Mouse (Mus musculus): ENCODE data around the gene Stard13.

GRCm38 (mm10) chr5:151110461-151110908 is 123.2 kb downstream of the Stard13 start:
- TF ChIP-seq CTCF (IDR thresholded peaks at IDR 0.05 in 2 of 3, conservative IDR thresholded peaks at IDR 0.05 in 1 of 3; ENCODE audit: control insufficient read depth in 1 of 3, insufficient read depth in 1 of 3, low read depth in 2 of 3, low read length in 3 of 3, poor library complexity in 1 of 3, severe bottlenecking in 1 of 3) = no peak
- TF ChIP-seq EP300 (IDR thresholded peaks at IDR 0.05; ENCODE audit: low read depth in 1 of 2, low read length in 2 of 2) = no peak
- TF ChIP-seq E2F4 (IDR thresholded peaks at IDR 0.05; ENCODE audit: borderline replicate concordance, low read depth, low read length) = no peak
- TF ChIP-seq USF1 (IDR thresholded peaks at IDR 0.05; ENCODE audit: low read depth, low read length) = no peak
- TF ChIP-seq TBP (IDR thresholded peaks at IDR 0.05; ENCODE audit: low read depth, low read length) = no peak
- no peak for TF ChIP-seq KAT2A (conservative IDR thresholded peaks at IDR 0.05; ENCODE audit: low read depth, low read length)
- no peak for TF ChIP-seq JUND (IDR thresholded peaks at IDR 0.05; ENCODE audit: low read depth, low read length)
- TF ChIP-seq POLR2A (IDR thresholded peaks at IDR 0.05; ENCODE audit: control insufficient read depth in 1 of 2, insufficient read depth in 1 of 2, low read depth in 1 of 2, low read length in 2 of 2, poor library complexity in 1 of 2) = no peak
- TF ChIP-seq MEF2A (IDR thresholded peaks at IDR 0.05; ENCODE audit: extremely low read depth, insufficient replicate concordance, low read depth, low read length, poor library complexity, severe bottlenecking) = no peak
- TF ChIP-seq CHD2 (IDR thresholded peaks at IDR 0.05; ENCODE audit: low read length) = no peak
- no peak for TF ChIP-seq TAL1 (IDR thresholded peaks at IDR 0.05; ENCODE audit: low read length)

Measured in MEL (cell line).